Mouse (Mus musculus) neural tube, embryonic 10.5 days (tissue): ENCODE results near the gene Ccrl2.

Experiments used
- DNase-seq: peaks from one replicate; pipeline ENCODE4 v3.0.0-alpha.2; 2017; ENCODE audit warnings: low spot score; ENCODE audit errors: extremely low spot score

Gene Ccrl2

DNA sequence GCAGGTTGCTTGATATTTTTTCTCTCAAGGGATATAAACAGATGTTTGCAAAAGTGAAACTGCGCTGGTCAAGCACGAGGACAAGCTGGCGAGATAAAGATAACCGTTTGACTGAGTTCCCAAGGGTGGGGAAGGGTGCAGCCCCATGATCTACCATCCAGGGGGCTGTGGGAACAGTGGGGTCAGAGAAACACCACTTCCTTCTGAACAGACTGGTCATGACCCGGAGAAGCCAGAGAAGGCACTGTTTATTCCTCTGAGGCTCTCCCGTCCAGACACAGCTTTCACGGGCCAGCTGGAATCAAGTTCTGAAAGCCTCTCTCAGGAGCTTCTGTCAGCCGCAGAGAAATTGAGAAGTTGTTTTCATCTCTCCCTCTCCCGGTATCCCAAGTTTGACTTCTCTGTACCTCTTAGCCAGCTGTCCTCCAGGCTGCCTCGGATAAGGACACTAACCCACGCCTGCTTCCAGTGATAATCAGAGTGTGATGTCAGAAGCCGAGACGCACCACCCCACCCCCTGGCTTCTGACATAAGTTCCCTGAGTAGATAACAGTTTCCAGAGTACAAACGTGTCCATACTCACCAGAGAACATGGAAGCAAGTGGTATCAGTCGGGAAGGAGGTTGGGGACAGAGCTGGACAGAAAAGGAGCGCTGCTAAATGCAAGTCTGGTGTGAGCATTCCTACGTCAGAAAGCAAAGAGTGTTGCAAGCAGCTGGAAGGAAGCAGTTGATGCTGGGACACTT lies at the start of gene Ccrl2:
Gene Ccrl2, minus strand, starts transcription at position 722 of the 746 bp plus-strand sequence.
- no peak for DNase-seq

DNA sequence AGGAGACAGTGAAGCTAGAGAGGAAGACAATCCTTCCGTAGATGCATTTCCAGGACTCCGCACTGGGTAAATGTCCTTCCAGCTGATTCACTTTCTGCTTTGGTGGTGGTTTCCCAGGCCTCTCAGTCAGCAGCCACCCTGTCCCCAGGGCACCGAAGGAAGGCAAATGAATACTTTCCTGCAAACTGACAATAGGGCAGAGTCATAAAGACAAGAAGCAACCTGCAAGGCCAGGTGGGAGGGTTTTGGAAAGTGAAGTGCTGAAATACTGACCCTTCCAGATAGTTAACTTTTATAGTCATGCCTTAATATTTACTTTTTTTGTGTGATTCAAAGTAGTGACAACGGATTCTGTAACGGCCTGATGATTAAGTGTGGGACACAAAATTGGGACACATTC lies 46.6 kb upstream of the Ccrl2 start:
- no peak for DNase-seq

- no peak for DNase-seq
Observed at GRCm38 (mm10) chr9:111103293-111103692, 46.0 kb upstream of the Ccrl2 start.

DNA sequence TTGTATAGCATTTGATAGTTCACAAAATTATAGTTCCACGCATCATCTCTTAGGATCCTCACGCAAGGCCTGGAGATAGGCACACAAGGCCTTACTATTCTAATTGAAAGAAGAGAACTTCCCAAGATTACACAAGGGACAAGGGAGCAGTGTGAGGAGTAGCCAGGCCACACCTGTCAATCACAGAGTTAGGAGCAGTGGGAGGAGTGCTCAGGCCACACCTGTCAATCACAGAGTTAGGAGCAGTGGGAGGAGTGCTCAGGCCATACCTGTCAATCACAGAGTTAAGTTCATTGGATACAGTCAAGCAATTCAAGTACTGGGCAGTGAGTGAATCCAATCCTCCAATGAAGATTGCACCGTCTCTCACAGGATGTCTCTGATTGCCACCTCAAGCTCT lies 43.1 kb upstream of the Ccrl2 start:
- no peak for DNase-seq

DNA sequence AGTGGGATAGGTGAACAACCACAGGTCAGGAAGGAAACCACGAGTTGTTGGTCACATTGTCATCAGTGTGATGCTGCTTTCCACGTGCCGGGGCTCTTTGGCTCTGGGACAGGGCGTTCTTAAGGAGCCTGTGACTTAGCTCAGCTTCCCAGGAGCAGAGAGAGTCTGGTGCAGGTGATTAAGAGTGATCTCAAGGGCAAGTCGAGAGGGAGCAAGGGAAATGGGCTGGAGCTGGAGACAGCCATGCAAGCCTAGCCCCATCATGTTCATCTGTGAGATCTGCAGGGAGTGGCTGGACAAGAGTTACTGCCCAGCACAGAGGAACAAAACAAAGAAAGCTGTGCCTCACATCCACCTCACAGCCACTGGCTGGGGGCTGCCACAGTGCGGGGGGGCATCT lies 40.2 kb upstream of the Ccrl2 start:
- DNase-seq: no peak

DNA sequence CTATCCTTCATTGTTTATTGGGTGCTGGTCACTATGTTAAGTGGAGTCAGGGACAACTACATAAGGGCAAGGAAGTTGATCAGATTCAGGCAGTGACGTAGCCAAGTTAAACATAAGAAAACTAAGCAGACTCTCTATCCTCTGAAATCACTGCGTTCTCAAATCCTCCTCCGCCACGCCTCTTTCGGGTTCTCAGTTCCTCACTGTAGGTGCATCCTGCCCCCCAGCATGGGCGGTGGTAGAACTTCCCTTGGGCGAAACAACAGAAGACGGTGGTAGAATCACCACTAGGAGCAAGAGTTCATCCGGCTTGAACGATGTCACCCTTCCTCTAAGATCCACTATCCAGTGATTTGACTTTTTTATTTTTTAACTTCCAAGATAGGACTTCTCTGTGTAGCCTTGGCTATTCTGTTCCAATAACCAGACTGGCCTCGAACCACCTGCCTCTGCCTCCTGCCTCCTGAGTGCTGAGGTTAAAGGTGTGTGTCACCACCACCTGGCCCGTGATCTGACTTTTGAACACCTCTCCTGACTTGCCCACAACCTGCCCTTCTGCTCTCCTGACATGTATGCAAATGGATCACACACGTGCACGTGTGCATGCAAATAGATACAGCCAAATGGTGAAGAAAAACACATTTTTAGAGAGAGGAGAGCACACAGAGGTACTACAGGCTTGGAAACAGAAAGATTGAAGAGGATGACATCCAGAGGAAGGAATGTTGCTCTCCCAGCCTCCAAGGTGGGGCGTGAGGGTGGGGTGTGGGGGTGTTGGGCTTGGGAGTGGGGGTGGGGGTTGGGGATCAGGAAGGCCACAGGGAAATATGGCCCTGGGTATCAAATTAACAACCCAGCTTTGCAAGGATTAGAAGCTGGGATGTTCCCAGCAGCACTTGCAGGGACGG lies 39.4 kb upstream of the Ccrl2 start:
- no peak for DNase-seq

DNA sequence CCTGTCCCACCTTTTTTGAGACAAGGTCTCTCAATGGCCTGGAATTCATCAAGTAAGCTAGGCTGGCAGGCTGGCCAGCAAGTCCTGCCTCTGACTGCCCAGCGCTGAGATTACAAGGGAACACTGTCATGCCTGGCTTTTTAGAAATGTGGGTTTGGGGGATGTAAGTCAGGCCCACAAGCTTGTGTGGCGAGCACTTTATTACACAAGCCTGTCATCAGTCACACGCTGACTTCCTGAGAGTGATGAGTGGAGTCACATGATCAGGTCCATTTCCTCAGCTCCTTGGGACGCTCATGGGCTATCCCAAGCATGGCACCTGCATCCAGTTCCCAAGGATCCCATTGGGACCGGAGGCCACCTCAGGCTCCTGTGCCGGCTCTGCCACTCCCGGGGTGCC lies 38.4 kb upstream of the Ccrl2 start:
- DNase-seq: no peak

- no peak for DNase-seq
Observed at GRCm38 (mm10) chr9:111094626-111095025, 37.3 kb upstream of the Ccrl2 start.

GRCm38 (mm10) chr9:111093094-111093493 lies 35.8 kb upstream of the Ccrl2 start:
- DNase-seq: peak; percentile 35

DNA sequence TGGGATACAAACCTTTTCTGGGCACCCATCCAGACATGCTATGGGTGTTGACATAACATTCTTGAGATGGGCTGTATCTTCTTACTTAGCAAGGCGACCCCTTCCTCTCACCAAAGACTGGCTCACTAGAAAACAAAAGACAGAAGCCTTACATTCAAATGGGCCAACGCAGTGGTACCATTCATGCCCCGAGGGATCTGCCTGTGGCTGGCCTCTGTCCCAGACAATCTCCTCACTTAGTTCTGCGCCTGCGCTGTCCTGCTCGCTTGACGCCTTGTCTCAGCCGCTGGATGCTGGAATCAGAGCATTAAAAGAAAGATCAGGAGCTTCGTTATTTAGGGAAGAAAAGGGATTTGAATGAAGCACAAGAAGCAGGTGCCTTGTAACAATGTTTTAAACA lies 35.3 kb upstream of the Ccrl2 start:
- DNase-seq: no peak

DNA sequence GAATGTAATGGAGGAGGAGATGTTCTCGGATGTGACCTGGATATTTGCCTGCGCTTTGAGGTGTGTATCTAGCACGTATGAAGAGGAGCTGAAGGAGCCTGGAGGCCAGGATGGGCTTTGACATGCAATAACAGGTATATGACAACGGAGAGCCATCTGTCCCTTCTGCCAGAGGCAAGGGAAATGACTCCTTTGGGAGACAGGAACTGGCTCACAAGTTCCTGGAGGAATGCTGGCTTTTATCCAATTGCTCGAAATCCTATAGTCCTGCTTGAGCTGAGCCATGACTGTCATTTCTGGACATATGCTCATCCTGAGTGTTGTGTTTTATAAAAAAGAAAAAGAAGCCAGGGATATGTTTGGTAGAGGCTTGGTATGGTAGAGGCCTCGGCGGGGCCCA lies 31.6 kb upstream of the Ccrl2 start:
- DNase-seq: no peak

- DNase-seq: no peak
Observed at GRCm38 (mm10) chr9:111087960-111088359, 30.6 kb upstream of the Ccrl2 start.

DNA sequence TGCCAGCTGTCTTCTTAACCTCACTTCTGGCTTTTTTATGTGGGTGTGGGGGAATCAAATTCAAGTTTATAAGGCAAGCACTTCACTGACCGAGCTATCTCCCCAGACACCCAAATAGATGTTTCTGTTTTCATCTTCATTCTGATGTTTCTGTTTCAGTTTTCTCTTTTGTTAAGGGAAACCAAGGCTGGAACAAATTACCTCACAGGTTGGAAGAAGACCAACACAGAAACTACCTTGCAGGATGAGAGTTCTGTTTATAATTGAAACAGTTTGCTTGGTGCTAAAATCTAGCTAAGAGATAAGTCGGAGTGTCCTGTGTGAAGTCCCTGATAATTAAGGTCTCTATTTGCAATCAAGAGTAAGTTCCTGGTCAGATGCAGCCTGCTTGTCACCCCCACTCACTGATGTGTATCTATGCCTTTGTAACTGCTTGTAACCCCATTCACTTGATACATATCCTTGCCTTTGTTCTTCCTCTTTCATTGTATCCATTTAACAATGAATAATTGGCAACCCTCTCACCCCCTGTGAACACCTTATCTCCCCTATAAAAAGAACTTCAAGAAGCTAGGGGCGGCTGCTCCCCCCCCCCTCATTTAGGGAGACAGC lies 29.8 kb upstream of the Ccrl2 start:
- no peak for DNase-seq

- no peak for DNase-seq
Observed at GRCm38 (mm10) chr9:111086137-111086536, 28.8 kb upstream of the Ccrl2 start.

DNA sequence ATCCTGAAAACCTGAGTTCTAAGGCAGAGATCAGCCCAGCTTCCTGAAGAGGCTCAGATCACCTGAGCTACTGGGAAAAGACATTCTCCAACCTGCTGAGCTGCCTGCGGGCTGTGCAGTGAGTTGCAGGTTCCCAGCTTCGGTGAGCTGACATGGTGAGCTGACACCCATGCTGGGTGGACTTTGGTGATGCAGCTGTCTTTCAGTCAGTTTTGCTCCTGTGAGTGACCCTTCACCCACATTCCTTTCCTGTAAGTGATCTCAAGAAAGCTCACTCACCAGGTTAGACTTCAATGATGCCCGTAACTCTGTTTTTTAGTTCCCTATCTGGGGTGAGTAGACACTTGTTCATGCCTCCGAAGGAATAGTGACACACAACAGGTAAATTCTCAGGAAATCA lies 28.0 kb upstream of the Ccrl2 start:
- no peak for DNase-seq

DNA sequence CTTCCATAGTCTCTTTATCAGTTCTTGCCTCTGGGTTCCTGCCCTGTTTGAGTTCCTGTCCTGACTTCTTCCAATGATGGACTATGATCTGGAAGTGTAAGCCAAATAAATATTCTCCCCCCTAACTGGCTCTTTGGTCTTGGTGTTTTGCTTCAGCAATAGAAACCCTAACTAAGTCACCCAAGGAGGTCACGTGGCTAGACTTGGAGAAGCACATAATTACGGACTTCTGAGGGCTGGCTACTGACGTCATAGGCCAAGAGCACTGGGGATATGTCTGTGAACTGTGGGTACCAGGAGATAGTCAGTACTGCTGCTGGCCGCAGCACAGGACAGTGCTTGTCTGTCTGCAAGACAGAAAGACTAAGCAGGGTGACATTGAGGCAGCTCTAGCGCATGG lies 24.4 kb upstream of the Ccrl2 start:
- no peak for DNase-seq

GRCm38 (mm10) chr9:111080801-111081200 lies 23.5 kb upstream of the Ccrl2 start:
- no peak for DNase-seq

- DNase-seq: no peak
Observed at GRCm38 (mm10) chr9:111077745-111078144, 20.4 kb upstream of the Ccrl2 start.

DNA sequence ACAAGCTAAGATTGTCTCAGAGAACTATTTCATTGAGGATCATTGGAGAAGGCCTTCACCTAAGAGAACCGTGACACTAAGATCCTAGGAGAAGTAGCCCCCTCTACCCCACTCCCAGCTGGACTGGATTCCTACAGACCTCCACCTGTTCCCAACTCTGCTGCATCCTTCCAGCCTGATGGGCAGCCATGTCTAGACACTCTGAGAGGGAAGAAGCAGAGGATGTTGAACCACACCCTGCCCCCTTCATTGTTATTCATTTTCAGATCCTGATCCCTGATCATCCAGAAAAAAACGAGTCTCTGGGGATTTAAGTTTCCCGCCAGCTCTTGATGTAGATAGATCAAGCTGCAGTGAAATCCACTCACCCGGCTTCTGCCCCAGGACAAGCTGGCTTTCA lies 15.7 kb upstream of the Ccrl2 start:
- no peak for DNase-seq

GRCm38 (mm10) chr9:111072175-111072574 lies 14.9 kb upstream of the Ccrl2 start:
- no peak for DNase-seq

- DNase-seq: peak; percentile 54
Observed at GRCm38 (mm10) chr9:111070546-111070961, 13.2 kb upstream of the Ccrl2 start.

GRCm38 (mm10) chr9:111067052-111067451 lies 9.7 kb upstream of the Ccrl2 start:
- DNase-seq: no peak
